Mouse (Mus musculus) telencephalon, adult 2 months (tissue): Measurements from ENCODE around the gene Rtp4.

ENCODE experiments used
- DNase-seq: peaks from one replicate; pipeline ENCODE4 v3.0.0-alpha.2; 2011; ENCODE audit warnings: low read depth, low spot score

Rtp4 gene

DNA sequence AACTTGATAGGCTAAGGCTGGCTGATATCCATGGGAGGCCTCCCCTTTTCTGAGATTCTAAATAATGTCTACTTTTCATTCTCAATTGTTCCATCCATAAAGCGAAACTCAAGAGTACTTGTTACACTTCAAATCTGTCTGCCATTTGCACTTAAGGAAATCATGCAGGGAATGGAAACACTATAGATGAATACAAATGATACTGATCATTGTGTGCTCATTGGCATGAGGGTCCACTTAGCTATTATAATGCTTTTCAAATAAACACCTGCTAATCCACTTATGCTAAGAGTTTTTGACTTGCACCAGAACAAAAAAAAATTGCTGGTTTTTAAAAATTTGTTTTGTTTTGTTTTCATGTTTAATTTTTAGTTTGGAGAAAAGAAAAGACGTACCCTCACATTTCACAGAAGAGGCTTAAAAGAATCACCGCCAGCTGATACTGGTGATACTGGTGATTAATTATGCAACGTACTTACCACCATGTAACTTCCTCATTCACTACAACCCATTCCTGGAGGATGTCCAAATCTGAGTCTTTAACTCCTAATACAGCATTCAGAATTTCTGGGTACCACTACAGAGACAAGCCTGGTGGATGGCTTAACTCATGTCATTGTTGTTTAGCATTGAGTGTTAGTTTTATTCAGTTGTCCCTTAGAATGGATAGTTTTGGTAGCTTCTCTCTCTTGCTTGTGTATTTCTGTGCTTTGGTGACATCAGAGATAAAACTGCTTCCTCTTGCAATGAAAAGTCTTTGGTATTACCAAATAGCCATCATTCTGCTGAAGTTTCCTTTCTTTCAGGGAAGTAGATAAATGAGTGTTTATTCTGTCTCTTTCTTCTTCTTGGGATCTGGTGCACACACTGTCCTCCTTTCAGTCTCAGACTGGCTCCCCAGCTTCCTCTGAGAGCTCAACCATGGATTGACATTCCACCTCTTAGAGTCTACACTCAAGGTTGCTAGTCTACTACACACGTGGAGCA lies 71.3 kb downstream of the Rtp4 start:
- no peak for DNase-seq

DNA sequence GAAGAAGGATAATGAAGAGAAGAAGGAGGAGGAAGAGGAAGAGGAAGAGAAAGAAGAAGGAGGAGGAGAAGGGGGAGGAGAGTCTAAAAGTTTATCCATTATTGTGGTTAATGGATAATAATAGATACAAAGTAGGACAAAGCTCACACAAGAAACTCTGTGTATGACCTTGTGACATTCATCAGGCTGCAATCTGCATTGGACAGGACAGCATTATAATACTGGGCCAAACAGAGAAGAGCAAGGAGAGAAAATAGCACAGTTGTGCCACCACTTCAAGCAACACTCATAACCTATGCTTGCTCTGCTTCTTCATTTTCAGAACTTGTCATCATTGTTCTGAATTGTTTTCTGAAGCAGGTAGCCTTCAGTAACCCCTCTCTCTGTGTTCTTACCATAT lies 72.4 kb downstream of the Rtp4 start:
- DNase-seq: no peak

DNA sequence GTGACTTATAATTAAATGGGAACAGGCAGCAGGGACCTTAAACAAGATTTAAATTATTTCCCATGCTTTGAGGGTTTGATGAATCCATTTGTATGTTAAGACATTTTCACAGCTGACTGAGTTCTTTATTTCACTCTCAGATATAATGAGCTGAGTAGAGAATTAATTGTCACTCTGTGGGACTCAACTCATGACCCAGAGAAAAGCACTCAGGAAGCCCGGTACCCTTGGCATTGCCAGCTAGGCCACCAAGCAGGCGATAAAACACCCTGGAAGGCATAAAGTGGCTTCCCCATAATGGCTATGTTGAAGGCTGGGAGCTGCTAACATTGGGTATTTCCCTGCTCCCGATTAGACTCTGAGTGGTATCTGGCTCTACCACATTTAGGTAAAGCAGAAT lies 76.6 kb downstream of the Rtp4 start:
- DNase-seq: no peak

DNA sequence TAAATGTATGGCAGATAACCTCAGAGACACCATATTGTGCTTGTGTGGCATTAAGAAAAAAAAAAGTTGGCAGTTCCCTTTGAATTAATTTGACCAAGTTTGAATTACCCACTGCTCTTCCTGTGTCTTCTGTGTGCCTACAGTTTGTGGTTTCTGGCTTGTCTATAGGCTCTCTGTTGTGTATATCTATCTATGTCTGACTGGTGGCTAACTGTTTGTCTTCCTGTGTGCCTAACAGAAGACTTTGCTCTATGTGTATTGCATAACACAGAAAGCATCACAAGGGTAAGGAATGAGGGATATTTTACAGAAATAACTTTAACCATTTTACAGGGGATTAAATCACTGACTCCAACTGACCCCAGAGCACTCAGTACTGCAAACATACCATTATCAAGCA lies 77.9 kb downstream of the Rtp4 start:
- no peak for DNase-seq

DNA sequence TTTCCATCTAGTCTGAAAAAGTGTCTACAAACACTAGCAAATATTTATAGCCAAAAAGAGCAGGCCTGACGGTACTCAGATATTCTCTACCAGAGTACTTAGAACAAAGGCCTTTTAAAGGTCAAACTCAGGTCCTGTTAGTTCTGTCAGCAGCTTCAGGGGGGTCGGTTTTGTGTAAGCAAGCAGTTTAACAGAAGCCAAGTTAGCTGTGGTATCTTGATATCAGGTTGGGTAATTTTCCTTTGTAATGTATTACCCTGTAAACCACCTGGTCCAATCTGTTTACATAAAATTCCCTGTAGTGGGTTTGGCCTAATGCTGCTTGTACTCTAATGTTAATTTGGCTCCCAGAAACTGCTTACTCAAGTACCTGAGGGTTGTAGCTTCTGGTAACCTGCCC lies 86.1 kb downstream of the Rtp4 start:
- no peak for DNase-seq

DNA sequence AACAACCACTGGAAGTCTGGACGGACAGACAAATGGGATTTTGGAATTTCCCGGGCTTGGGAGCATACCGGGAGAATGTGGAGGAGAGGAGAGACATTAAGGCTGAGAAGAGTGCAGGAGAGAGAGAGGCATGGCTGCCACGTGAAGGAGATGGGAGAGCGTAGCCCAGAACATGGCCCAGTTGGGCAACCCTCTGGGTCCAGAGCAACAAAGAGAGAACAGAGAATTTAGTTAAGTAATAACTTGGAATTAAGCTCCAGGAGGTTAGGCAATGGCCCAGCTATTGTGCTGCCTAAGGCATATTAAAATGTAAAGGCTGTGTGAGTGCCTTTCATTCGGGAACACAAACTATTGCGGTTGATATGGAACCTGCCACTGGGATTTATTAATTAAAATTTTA lies 86.6 kb downstream of the Rtp4 start:
- no peak for DNase-seq

DNA sequence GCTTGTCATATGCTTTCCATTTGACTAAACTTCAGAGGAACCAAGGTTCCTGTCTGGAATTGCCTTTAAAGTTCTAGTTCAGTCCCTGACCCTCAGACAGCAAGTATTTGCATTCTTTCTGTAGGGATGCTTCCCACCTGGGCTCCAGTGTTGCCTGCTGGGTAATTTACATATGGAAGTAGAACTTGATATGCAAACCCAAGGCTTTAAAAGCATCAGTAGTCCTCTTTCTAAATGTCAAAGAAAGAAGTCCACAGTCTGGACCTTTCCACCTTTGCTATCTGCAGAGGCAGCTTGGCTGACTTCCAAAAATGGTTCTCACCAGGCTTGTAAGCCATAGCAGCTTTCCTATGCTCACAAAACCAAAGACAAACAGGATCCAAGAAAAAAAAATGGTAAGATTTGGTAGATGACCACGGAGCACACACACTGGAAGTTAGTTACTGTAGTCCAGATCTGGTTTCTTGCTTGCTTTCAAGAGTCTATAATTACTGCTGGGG lies 87.9 kb downstream of the Rtp4 start:
- DNase-seq: no peak

DNA sequence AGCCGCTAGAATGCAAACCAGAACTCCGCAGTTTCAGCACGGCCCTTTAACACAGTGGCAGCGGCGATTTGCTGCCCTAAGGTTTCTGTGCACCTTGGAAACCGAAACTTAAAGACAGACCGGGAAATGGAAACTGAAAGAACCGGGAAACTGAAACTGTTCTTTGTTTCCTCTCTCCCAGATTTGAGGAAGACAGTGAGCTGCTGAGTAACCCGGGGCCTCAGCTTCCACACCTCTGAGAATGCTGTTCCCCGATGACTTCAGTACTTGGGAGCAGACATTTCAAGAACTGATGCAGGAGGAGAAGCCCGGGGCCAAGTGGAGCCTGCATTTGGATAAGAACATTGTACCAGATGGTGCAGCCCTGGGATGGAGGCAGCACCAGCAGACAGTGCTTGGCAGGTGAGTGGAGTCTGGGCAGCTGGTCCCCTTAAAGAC lies 89.7 kb downstream of the Rtp4 start:
- DNase-seq: peak; percentile 16

DNA sequence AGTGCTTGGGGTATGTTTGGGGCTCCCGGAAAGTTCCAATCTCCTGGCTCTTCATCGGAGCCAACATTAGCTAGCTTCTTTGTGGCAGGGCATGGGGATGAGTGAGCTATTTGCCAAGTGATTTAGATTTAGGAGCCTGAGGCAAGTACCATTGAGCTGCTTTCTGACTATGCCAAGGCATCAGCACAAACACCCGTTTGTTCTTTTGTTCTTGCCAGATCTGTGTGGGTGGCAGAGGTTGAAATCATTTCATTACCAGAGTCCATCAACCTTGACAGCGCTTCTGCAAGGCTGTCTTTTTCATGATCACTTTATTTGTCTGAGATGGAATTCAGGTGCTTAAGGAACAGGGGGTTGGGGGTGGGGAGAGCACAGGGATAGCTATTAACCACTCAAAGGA lies 104.1 kb downstream of the Rtp4 start:
- peak; percentile 13 for DNase-seq

DNA sequence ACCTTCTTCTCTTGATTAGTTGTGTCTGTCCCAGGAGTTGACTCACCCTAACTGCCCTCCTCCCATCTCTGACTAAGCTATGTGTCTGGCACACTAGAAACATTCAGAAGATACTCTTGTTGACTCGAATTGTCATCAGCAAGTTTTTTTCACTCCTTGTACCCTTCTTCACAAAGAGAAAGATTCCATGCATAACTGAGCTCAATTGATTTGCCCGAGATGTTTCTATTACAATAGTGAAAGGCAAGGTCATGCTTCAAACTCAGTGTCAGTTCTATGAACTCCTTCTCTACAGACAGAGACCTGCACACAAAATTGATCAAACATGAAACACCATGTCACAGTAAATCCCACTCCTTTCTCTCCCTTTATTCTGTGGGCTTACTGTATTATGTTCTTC lies 111.4 kb downstream of the Rtp4 start:
- no peak for DNase-seq

DNA sequence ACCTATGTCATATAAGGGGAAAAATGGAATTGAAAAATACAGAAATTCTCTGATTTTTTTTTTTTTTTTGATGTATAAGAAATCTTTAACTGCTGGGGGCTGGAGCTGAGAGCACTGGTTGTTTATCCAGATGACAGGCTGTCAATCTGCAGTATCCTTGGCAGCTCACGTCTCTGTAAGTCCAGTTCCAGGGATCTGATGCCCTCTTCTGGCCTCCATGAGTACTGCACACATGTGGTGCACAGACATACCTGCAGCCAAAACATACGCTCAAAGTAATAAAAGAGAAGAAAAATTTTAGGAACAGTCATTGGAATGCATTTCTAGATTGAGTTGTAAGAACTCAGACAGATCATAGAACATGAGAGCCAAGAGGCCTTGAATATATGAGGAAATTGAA lies 112.6 kb downstream of the Rtp4 start:
- DNase-seq: no peak

DNA sequence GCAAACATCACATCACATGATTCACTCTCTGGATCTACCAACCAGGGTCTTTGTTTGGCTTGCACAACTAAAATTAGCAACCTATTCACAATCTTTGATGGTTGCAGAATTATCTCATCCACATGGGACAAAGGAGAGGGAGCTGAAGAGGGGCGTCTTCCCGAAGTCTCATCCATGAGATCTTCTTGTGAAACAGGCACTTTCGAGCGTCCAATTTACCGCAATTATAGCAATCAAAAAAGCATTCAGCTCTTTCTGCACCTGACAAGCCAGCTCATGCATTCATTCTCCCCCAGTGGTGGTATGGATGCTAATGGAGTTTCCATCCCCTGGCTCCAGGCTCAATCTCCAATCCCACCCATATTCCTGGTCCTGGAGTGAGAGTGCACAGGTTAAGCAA lies 132.9 kb downstream of the Rtp4 start:
- DNase-seq: no peak

DNA sequence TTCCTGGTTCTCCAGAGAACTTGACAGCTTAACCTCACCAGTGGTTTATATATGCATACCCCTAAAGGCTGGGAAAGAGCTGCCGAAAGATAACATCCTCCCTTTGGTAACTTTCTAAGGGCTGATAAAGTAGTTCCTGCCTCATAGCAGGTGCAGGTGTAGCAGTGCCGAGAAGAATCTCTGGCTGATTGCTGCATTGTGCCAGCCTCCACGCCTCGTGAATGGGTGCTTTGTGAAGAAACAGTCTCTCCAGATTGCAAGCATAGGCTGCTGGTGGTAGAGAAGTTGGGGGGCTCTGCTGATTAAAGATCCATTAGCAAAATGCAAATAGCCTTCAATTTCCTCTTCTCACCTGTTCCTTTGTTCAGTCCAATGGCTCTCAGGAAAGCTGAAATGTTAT lies 133.4 kb downstream of the Rtp4 start:
- DNase-seq: no peak

DNA sequence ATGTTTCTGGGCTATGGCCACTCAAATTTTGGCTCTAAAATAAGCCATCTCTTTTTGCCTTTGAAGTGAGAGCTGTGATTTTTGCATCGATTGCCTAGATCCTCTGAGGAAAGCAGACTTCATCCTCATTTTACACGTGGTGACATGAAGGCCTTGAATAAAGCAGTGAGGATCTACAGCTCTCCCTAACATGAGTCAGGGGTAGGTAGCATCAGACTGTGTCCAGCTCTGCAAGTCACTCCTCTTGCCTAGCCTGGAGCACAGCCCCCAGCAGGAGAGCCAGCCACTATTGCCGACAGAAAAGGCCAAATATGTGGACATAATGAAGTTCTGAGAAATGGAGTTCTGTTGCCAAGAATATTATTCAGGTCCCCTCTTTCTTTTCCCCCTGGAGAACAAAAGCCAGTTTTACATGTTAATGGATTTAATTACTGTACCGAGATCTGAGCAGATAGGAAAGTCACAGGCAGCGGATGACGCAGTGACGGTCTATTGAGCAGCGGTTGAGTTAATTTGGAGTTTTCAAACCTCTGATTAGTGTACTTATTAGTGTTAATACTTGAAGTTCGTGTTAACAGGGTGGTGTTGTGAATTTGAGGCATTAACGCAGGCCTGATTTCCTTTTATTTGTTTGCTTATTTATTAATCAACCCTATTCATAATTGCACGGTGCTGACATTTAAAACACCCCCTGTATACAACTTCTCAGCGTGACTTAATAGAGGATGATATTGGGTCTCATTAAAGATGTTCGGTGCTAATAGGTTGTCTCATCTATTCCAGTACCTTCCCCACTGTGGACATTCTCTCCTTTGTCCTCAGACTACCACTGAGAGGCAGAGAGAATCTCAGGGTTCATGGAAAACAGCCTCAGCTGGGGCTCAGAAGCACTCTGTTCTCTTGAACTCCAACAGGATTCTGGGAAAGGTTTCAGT lies 139.8 kb downstream of the Rtp4 start:
- DNase-seq: no peak
